Mouse (Mus musculus): ENCODE measurements around the gene Mrps27.

GRCm38 (mm10) chr13:99461886-99462285 lies 117.3 kb downstream of the Mrps27 start:
- TF ChIP-seq CTCF (IDR thresholded peaks at IDR 0.05; ENCODE audit: insufficient read depth, low read length) (no peak), POLR2A (IDR thresholded peaks at IDR 0.05; ENCODE audit: borderline replicate concordance, extremely low read depth, low read depth, low read length) (no peak)

Data from lung, adult 2 months (tissue).